Mouse (Mus musculus) forebrain, embryonic 13.5 days (tissue): ENCODE results near the gene Gjc2. TPM values are rescaled to one million over a fixed set of nuclear protein-coding genes. Genes with fewer than 3 reads are reported as not detected.
"Not testable (repeated sequence)": the region's sequence is repeated elsewhere in the genome, so short reads cannot be mapped to it uniquely, and the experiment has no call there.

Experiments used
- ATAC-seq: fragments of 200-750 bp; cut with Nextera tagmentation; 2 replicates; pipeline ENCODE4 v1.8.0; 2017
- H3K27ac ChIP-seq: fragments of 300-500 bp; sonication (generic); 2 replicates; pipeline ENCODE4 v1.5.1; 2015; ENCODE audit warnings: inconsistent platforms, mild to moderate bottlenecking, moderate library complexity
- H3K27me3 ChIP-seq: fragments of 300-500 bp; sonication (generic); 2 replicates; pipeline ENCODE4 v1.6.1; 2015; ENCODE audit warnings: mild to moderate bottlenecking, inconsistent platforms
- H3K36me3 ChIP-seq: fragments of 300-500 bp; sonication (generic); 2 replicates; pipeline ENCODE4 v1.6.1; 2015; ENCODE audit warnings: mild to moderate bottlenecking, inconsistent platforms; ENCODE audit not compliant: poor library complexity, severe bottlenecking
- H3K4me1 ChIP-seq: fragments of 300-500 bp; sonication (generic); 2 replicates; pipeline ENCODE4 v1.6.1; 2015; ENCODE audit warnings: inconsistent platforms
- H3K4me2 ChIP-seq: fragments of 300-500 bp; sonication (generic); 2 replicates; pipeline ENCODE4 v1.6.1; 2015; ENCODE audit warnings: inconsistent platforms, mild to moderate bottlenecking, moderate library complexity
- H3K4me3 ChIP-seq: fragments of 300-500 bp; sonication (generic); 2 replicates; pipeline ENCODE4 v1.5.1; 2015; ENCODE audit warnings: mild to moderate bottlenecking, inconsistent platforms
- H3K9ac ChIP-seq: fragments of 300-500 bp; sonication (generic); 2 replicates; pipeline ENCODE4 v1.6.1; 2015; ENCODE audit warnings: mild to moderate bottlenecking, inconsistent platforms
- H3K9me3 ChIP-seq: fragments of 300-500 bp; sonication (generic); replicated peaks from 2 replicates; pipeline ENCODE4 v1.6.1; 2016; ENCODE audit warnings: inconsistent platforms
- WGBS: fragments of 180-500 bp; shearing (Covaris S2); methylation state at CpG from one replicate; pipeline ENCODE4 v1.1.7; 2015; 5-methylcytosine and 5-hydroxymethylcytosine counted together
- polyA plus RNA-seq: library from polyadenylated mRNA; unstranded; fragments of >200 nt; fragmentation: Nextera tagmentation; extraction: Ambion mirVana; gene quantifications from 2 replicates; pipeline ENCODE4 v1.2.1, GENCODE M21; 2015

Gene Gjc2
- polyA plus RNA-seq, 1 experiment from 2014 or later: not detected

DNA sequence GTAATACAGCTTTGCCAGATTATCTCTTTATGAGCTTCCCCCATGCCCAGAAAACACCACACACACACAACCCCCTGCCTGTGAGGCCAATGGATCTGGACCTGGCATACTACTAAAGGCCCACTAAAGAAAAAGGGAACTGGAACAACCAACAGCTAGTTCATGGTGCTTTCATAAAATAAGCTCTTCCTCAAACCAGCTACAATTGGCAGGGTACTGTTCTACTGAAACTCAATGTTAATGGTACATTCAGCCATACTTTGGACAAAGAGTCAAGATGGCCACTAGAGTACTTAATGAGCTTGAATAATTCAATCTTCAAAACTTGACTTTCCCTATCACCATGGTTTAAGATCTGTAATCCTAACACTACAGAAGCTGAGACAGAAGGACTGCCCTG is 38.6 kb upstream of the Gjc2 start:
- Histone ChIP-seq H3K9me3 (no peaks in the 10 kb centered on the region), H3K27ac (no peak overlapping the region), H3K4me3 (no peak overlapping the region), H3K4me2 (no peak overlapping the region), H3K27me3 (no peaks in the 10 kb centered on the region), H3K9ac (no peak overlapping the region), H3K4me1 (peaks cover 34% of the 10 kb centered on the region), H3K36me3 (peaks cover 21% of the 10 kb centered on the region)
- ATAC-seq: no peak

DNA sequence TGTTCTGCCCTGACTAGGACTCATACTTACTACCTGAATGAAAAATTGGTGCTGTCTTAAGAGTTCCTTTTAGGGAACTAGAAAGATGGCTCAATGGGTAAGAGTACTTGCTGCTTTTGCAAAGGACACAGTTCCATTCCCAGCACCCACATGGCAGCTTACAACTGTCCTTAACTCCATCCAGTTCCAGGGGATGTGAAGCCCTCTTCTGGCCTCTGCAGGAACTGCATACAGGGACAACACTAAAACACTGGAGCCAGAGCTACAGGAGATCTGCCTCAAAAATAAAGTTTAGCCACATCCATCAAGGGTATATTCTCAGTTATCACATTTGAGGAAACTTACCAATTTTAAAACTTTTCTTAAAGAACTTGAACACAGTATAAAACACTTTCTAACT is 36.1 kb upstream of the Gjc2 start:
- no peaks in the 10 kb centered on the region for H3K27me3 ChIP-seq
- no peak overlapping the region for H3K9ac ChIP-seq
- H3K36me3 ChIP-seq: peaks cover 27% of the 10 kb centered on the region
- H3K4me2 ChIP-seq: no peak overlapping the region
- no peak overlapping the region for H3K4me3 ChIP-seq
- ATAC-seq: no peak
- H3K27ac ChIP-seq: no peak overlapping the region
- H3K9me3 ChIP-seq: no peaks in the 10 kb centered on the region
- H3K4me1 ChIP-seq: peaks cover 10% of the 10 kb centered on the region

DNA sequence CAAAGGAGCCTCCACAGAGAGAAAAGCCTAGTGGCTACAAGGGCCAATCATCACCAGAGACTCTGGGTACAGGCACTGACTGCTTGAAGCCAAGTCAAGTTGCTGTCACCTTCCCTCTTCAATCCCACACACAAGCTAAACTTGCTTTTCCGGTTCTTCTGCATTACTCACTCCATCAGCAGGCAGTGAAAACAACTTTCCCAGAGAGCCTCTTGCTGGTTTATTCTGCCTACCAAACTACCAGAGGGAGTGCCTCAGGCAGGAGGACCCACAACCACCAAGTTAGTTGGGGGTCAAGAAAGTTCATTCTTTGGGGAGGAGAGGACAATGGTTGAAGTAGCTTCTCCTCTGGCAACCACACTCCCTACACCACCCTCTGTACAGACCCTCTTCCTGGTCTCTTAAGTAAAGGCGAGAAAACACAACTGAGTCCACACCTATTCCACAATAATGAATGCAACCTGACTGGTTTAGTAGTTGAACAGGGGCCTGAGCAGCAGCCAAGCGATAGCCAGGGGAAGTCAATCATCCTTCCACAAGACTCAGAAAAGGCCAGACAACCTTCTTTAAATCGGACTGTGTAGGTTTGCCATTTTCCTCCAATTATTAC is 35.5 kb upstream of the Gjc2 start:
- ATAC-seq: no peak
- Histone ChIP-seq H3K4me1 (peaks cover 4% of the 10 kb centered on the region), H3K27ac (no peak overlapping the region), H3K4me2 (no peak overlapping the region), H3K36me3 (peaks cover 30% of the 10 kb centered on the region), H3K4me3 (no peak overlapping the region), H3K27me3 (no peaks in the 10 kb centered on the region), H3K9ac (no peak overlapping the region), H3K9me3 (no peaks in the 10 kb centered on the region)
- WGBS: 97% methylated on average over 4 of the region's 4 CpGs

DNA sequence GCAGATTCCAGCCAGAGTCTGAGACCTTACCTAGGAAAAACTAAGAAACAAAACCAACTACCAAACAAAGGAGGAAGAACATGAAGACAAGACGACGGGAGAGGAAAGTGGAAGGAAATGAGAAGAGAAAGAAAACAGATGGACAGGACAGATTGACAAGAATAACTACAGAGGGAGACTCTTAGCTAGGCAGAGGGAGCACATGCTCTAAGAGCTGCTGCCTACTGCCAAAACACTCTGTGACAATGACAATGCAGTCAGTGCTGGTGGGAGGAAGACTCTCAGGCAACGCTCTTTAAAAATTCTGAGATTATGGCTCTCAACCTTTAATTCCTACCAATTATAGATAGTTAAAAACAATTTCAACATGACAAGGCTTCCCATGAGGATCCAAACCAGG is 33.9 kb upstream of the Gjc2 start:
- 85% methylated on average over 3 of the region's 3 CpGs for WGBS
- H3K4me1 ChIP-seq: no peaks in the 10 kb centered on the region
- H3K27ac ChIP-seq: 0 out of 2 replicates have a peak overlapping the region, but pooled peaks have one; percentile 25
- peaks cover 44% of the 10 kb centered on the region for H3K36me3 ChIP-seq
- H3K9me3 ChIP-seq: no peaks in the 10 kb centered on the region
- no peak overlapping the region for H3K9ac ChIP-seq
- H3K4me2 ChIP-seq: no peak overlapping the region
- no peaks in the 10 kb centered on the region for H3K27me3 ChIP-seq
- ATAC-seq: no peak
- H3K4me3 ChIP-seq: no peak overlapping the region

DNA sequence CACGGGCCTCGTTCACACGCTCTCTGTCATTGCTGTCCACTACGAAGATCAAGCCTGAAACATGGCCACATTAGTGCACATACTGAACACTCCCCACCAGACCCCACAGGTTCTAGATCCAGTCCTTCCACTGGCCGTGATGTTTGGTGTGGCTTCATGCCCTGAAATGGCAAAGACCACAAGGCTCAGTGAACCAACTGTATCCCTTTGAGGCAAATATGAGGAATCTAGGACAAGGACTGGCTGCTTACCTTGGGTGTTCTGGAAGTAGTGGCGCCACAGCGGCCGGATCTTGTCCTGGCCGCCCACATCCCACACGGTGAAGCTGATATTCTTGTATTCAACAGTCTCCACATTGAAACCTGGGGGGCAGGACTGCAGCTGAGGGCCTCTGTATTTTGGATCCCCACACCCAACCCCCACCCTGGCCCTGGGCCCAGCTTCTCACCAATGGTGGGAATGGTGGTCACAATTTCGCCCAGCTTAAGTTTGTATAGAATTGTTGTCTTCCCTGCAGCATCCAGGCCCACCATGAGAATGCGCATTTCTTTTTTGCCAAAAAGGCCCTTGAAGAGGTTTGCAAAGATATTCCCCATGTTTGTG is 30.0 kb upstream of the Gjc2 start:
- peaks cover 50% of the 10 kb centered on the region for H3K36me3 ChIP-seq
- no peaks in the 10 kb centered on the region for H3K27me3 ChIP-seq
- no peak for ATAC-seq
- 92% methylated on average over 12 of the region's 12 CpGs for WGBS
- H3K4me2 ChIP-seq: no peak overlapping the region
- H3K9ac ChIP-seq: no peak overlapping the region
- no peaks in the 10 kb centered on the region for H3K9me3 ChIP-seq
- H3K4me1 ChIP-seq: peaks cover 19% of the 10 kb centered on the region
- no peak overlapping the region for H3K4me3 ChIP-seq
- no peak overlapping the region for H3K27ac ChIP-seq

DNA sequence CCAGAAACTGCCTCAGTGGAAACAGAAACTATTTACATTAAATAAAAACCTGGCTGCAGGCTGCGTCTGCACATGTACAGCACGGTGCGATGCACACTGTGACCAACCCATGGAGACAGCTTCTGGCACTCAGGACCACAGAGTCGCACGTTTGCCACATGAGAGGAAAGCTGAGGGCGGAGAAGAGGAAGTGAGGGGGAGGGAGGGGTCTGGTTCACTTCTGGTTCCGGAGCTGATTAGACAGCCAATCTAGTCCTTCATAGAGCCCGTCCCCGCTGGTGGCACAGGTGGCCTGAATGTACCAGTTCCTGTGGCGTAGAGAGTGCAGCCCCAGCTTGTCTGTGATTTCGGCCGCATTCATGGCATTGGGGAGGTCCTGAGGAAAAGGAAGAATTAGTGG is 29.3 kb upstream of the Gjc2 start:
- not testable (repeated sequence) for H3K27ac ChIP-seq, H3K9me3 ChIP-seq, H3K27me3 ChIP-seq, H3K4me2 ChIP-seq, H3K9ac ChIP-seq, ATAC-seq, H3K4me3 ChIP-seq
- Histone ChIP-seq H3K36me3 (peaks cover 50% of the 10 kb centered on the region), H3K4me1 (peaks cover 23% of the 10 kb centered on the region)
- WGBS: 89% methylated on average over 12 of the region's 12 CpGs

DNA sequence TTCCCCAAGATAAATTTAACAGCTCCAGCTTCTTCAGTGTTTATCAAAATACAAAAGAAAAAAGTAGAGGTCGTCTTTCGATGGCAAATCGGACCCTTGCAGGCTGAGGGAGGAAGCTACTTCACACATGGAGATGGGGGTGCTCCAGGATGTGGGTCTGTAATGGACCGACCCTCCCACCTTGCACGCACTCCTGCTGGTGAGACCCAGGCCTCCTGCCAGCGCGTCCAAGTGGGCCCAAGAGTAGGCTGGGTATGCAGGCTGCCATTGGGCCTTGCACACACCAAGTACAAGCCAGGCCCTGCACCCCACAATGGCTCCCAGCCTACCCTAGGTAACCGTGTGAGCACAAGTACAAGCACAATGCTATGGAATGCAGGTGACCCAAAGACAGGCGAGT is 28.5 kb upstream of the Gjc2 start:
- H3K36me3 ChIP-seq: peaks cover 52% of the 10 kb centered on the region
- not testable (repeated sequence) for H3K27me3 ChIP-seq, H3K9ac ChIP-seq, H3K4me2 ChIP-seq, ATAC-seq, H3K27ac ChIP-seq, H3K4me3 ChIP-seq, H3K9me3 ChIP-seq
- WGBS: 88% methylated on average over 9 of the region's 9 CpGs
- peaks cover 23% of the 10 kb centered on the region for H3K4me1 ChIP-seq

DNA sequence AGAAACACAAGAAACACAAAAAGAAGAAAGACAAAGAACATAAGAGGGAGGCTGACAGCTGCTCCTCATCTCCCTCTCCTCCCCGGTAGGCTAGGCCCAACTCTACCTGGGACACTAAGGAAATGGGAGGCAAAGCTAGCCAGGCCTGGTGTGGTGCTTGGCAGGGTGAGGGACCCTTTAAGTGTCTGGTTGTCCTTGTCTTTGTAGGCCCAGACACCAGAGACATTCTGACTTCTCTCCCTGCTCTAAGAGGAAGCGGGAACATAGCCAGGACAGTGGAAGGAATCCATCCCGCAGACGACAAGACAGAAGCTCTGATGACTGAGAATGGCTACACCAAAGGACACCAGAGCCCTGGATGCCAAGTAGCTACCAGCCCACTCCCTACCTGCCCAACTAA is 27.0 kb upstream of the Gjc2 start:
- Histone ChIP-seq H3K36me3 (peaks cover 67% of the 10 kb centered on the region), H3K9me3 (no peaks in the 10 kb centered on the region), H3K27ac (no peak overlapping the region), H3K27me3 (no peaks in the 10 kb centered on the region), H3K4me3 (no peak overlapping the region), H3K4me2 (no peak overlapping the region), H3K4me1 (peaks cover 23% of the 10 kb centered on the region), H3K9ac (no peak overlapping the region)
- ATAC-seq: no peak
- WGBS: 87% methylated on average over 4 of the region's 4 CpGs

DNA sequence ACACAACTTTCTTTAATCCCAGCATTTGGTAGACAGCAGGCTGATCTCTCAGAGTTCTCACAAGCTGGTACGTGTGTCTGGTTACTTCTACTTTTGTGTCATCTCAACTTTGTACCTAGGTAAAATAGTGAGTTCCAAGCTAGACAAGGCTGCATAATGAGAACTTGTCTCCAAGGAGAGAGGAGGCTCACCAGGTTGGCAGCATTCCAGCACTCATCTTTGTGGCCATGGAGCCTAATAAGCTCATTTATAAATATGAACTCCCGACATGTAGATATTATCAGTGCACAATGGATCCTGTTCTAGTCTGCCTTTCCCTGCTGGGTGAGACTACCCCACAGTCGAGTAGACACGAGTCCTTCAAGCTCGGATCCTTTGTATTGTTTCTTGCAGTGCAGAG is 26.6 kb upstream of the Gjc2 start:
- H3K4me1 ChIP-seq: peaks cover 23% of the 10 kb centered on the region
- peak overlapping the region; percentile 60 for H3K4me3 ChIP-seq
- H3K9me3 ChIP-seq: no peaks in the 10 kb centered on the region
- H3K9ac ChIP-seq: no peak overlapping the region
- ATAC-seq: no peak
- peak overlapping the region; percentile 82 for H3K4me2 ChIP-seq
- no peak overlapping the region for H3K27ac ChIP-seq
- H3K36me3 ChIP-seq: peaks cover 68% of the 10 kb centered on the region
- WGBS: 60% methylated on average over 5 of the region's 5 CpGs
- H3K27me3 ChIP-seq: no peaks in the 10 kb centered on the region

DNA sequence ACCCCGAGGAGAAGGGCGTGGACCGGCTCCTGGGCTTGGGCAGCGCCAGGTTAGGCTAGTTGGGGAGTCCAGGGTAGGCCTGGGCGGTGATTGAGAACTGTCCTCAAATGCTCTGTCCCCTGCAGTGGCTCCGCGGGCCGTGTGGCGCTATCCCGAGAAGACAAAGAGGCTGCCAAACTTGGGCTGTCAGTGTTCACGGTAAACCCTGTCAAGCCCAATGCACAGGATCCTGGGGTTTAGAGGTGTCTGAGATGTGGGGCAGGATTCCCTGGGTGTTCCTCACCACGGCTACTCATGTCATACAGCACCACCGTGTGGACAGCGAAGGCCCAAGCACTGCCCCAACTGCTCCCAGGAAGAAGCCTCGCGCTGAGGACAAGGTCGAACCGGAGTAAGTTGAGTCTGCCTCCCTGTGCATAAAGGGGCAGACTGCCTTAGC is 26.0 kb upstream of the Gjc2 start:
- H3K4me2 ChIP-seq: peak overlapping the region; percentile 82
- peaks cover 68% of the 10 kb centered on the region for H3K36me3 ChIP-seq
- H3K27me3 ChIP-seq: no peaks in the 10 kb centered on the region
- peak; percentile 25 for ATAC-seq
- H3K9ac ChIP-seq: peak overlapping the region; percentile 89
- no peaks in the 10 kb centered on the region for H3K9me3 ChIP-seq
- WGBS: 13% methylated on average over 18 of the region's 18 CpGs
- peak overlapping the region; percentile 86; the same call in 1 of the 2 replicates for H3K27ac ChIP-seq
- H3K4me1 ChIP-seq: peaks cover 23% of the 10 kb centered on the region
- peak overlapping the region; percentile 60 for H3K4me3 ChIP-seq

DNA sequence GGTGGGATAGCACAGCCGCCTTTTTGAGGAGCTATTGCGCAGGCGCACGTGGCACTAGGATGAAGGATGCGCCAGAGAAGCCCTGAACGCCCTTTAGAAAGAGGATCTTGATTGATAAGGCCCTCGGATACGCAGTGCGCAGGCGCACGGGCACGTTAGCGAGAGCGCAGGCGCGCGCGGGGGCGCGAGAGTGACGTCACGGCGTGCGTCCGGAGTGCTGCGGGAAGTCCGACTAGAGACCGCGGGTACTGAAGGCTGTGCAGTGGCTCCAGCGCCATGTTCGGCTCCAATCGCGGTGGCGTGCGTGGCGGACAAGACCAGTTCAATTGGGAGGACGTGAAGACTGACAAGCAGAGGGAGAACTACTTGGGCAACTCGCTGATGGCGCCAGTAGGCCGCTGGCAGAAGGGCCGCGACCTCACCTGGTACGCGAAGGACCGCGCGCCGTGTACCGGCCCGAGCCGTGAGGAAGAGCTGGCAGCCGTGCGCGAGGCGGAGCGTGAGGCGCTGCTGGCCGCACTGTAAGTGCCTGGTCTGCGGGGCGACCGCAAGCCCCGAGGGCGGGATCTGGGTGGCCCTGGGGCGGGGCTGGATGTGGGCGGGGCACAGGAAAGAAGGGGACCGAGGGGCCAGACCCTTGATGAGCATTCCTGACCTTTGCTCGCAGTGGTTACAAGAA is 25.3 kb upstream of the Gjc2 start, which contains the start of gene 2310033P09Rik:
Gene 2310033P09Rik (plus strand): TSS at position 169 of the 679 bp plus-strand sequence.
- peaks cover 65% of the 10 kb centered on the region for H3K36me3 ChIP-seq
- peaks cover 23% of the 10 kb centered on the region for H3K4me1 ChIP-seq
- H3K9me3 ChIP-seq: no peaks in the 10 kb centered on the region
- peak within 1 kb of the TSS; percentile 82 for H3K4me2 ChIP-seq
- no peaks in the 10 kb centered on the region for H3K27me3 ChIP-seq
- under 1% methylated on average over 66 of the region's 67 CpGs for WGBS
- H3K4me3 ChIP-seq: peak within 1 kb of the TSS; percentile 60
- peak within 1 kb of the TSS; percentile 86 for H3K27ac ChIP-seq
- ATAC-seq: peak; percentile 89
- peak within 1 kb of the TSS; percentile 89 for H3K9ac ChIP-seq

DNA sequence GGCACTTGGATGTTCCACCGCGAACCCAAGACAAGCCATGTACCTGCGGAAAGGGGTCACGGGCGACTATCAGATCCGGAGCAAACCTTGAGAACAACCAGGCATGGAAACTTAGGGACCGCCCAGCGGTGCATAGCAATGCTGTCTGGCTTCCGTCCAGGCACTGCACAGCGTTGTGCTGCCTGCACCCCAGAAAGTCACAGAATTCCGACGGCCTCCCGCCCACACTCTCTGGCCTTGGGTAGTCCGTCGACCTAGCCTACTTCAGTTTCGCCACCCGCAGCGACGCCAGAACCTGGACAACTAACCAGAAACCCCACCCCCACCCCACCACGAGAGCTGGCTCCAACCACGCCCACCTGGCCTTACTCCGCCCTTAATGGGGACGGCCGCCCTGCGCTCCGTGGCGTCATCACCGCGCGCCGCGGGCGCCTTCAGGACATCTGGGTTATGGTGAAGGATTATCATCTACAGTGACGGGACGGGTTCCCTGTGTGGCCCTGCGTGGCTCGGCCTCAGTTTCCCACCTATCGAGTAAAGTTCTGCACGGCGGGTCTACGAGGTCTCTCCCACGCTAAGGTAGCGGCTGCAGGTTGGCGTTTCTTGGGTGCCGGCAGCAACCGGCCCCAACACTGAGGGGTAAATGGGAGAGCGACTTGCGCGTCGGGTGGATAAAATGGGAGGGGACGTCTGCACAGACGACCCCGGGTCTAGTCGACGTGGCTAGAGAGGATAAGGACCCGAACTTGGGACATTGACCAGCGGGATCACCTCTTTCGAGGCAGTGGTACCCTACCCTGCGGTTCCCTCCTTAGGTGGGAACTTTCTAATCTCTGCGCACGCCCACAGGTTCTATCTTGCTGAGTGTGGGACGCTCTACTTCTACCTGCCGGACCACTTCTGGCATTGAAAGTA is 19.3 kb upstream of the Gjc2 start, which contains the start of gene Mrpl55:
Gene Mrpl55 (plus strand): TSS at position 406 of the 915 bp plus-strand sequence.
- under 1% methylated on average over 63 of the region's 63 CpGs for WGBS
- H3K4me3 ChIP-seq: peak within 1 kb of the TSS; percentile 74
- H3K9me3 ChIP-seq: no peaks in the 10 kb centered on the region
- H3K27ac ChIP-seq: no peak within 1 kb of the TSS
- H3K9ac ChIP-seq: peak within 1 kb of the TSS; percentile 81
- H3K27me3 ChIP-seq: no peaks in the 10 kb centered on the region
- ATAC-seq: peak; percentile 93
- H3K4me1 ChIP-seq: peaks cover 19% of the 10 kb centered on the region
- H3K36me3 ChIP-seq: peaks cover 26% of the 10 kb centered on the region
- peak within 1 kb of the TSS; percentile 93 for H3K4me2 ChIP-seq
